Mouse (Mus musculus) forebrain, postnatal 0 days (tissue): ENCODE measurements at regions not wholly inside any gene's neighbourhood (a gene's known extent, or its start where the extent isn't known, plus 50 kb on each side); places are given as distances from the start of the nearest gene placed in this dataset.

Source experiments
- ATAC-seq: fragments of 200-750 bp; cut with Nextera tagmentation; 2 replicates; pipeline ENCODE4 v1.8.0; 2017; ENCODE audit warnings: mild to moderate bottlenecking, moderate library complexity
- DNase-seq: peaks from one replicate; pipeline ENCODE4 v3.0.0-alpha.2; 2015
- H3K27ac ChIP-seq: fragments of 300-500 bp; sonication (generic); 2 replicates; pipeline ENCODE4 v1.5.1; 2014; ENCODE audit warnings: low read depth, mild to moderate bottlenecking, antibody characterized with exemption, low read length, moderate library complexity, mixed read lengths
- H3K27me3 ChIP-seq: fragments of 300-500 bp; sonication (generic); 2 replicates; pipeline ENCODE4 v1.6.1; 2014; ENCODE audit warnings: mild to moderate bottlenecking, low read length, mixed read lengths; ENCODE audit not compliant: insufficient read depth
- H3K36me3 ChIP-seq: fragments of 300-500 bp; sonication (generic); 2 replicates; pipeline ENCODE4 v1.6.1; 2014; ENCODE audit warnings: mild to moderate bottlenecking, moderate library complexity; ENCODE audit not compliant: insufficient read depth
- H3K4me1 ChIP-seq: fragments of 300-500 bp; sonication (generic); 2 replicates; pipeline ENCODE4 v1.6.1; 2014; ENCODE audit warnings: antibody characterized with exemption; ENCODE audit not compliant: insufficient read depth
- H3K4me2 ChIP-seq: fragments of 300-500 bp; sonication (generic); 2 replicates; pipeline ENCODE4 v1.6.1; 2014; ENCODE audit warnings: low read depth, mild to moderate bottlenecking, moderate library complexity
- H3K4me3 ChIP-seq: fragments of 300-500 bp; sonication (generic); 2 replicates; pipeline ENCODE4 v1.5.1; 2014; ENCODE audit warnings: low read depth, low read length, mixed read lengths
- H3K9ac ChIP-seq: fragments of 300-500 bp; sonication (generic); 2 replicates; pipeline ENCODE4 v1.6.1; 2014; ENCODE audit warnings: mild to moderate bottlenecking
- H3K9me3 ChIP-seq: fragments of 300-500 bp; sonication (generic); 2 replicates; pipeline ENCODE4 v1.6.1; 2016; ENCODE audit warnings: low read length
- CTCF ChIP-seq: sonication (generic); IDR thresholded peaks from 2 replicates; pipeline ENCODE4 v1.5.1; 2016; ENCODE audit warnings: antibody characterized with exemption, control low read depth, low read depth
- WGBS: fragments of 180-500 bp; shearing (Covaris S2); extraction: QIAGEN DNeasy Blood & Tissue Kit; methylation state at CpG from one replicate; pipeline ENCODE4 v1.1.7; 2014; 5-methylcytosine and 5-hydroxymethylcytosine counted together

DNA sequence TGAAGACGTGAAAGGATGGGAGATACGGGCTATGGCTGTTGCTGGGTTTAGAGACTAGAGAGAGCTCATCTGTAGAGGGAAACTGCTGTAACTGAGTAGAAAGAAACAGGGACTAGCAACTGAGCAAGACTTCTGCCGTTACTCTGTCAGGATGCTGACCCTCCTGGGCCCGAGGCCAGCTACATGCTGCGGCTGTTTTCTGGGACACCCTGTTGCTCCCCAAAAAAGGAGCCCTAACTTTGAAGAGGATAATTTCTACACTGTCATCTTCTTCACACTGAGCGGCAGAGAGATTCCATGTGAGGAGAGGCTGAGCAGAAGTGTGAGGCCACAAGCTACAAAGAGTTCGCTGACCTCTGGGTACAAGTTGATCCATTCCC is 74.2 kb upstream of the Ralgps2 start:
- no peaks in the 10 kb centered on the region for H3K9me3 ChIP-seq
- no peak overlapping the region for H3K27ac ChIP-seq
- no peaks in the 10 kb centered on the region for H3K36me3 ChIP-seq
- WGBS, result 71% methylated on average over 7 of the region's 7 CpGs
- no peak for TF ChIP-seq CTCF
- ATAC-seq (no peak), DNase-seq (no peak)
- H3K27me3 ChIP-seq, result no peaks in the 10 kb centered on the region
- H3K4me3 ChIP-seq, result no peak overlapping the region
- H3K4me1 ChIP-seq, result no peaks in the 10 kb centered on the region
- H3K9ac ChIP-seq, result no peak overlapping the region
- H3K4me2 ChIP-seq, result no peak overlapping the region

DNA sequence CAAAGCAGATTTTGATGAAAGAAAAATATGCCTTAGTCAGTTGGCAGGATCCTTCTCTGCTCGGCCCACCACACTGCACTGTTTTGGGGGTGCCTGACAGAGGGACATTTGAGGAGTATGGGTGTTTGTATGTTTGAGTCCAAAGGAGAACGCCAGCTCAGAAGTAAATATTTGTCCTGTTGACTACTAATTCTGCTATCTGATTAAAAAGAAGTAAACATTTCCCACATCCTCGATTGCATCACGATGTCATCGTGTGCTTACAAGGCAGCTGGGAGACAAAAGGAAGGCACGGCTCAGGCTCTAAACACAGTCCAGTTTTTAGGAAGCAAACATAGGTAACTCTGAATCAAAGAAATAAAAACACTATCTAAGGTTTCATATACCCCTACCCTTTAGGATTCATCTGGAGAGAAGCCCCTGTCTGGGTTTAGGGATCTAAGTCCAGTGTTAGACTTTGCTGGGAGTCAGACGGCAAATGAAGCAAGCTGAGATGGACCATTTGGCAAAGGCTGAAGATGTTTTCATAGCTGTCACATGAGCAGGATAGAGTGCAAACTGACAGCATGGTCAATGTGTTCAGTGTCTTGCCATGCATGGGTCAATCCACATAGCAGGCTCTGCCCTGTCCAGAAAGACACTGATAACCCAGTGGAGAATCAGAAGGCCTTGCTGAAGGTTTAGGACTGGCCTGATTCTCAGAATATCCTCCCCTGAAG is 73.7 kb upstream of the Ralgps2 start:
- DNase-seq, result no peak
- Histone ChIP-seq H3K27me3 (no peaks in the 10 kb centered on the region), H3K27ac (no peak overlapping the region), H3K36me3 (no peaks in the 10 kb centered on the region), H3K4me1 (no peaks in the 10 kb centered on the region), H3K4me3 (no peak overlapping the region), H3K9ac (no peak overlapping the region), H3K9me3 (no peaks in the 10 kb centered on the region), H3K4me2 (no peak overlapping the region)
- no peak for ATAC-seq
- no peak for TF ChIP-seq CTCF
- 64% methylated on average over 7 of the region's 7 CpGs for WGBS

DNA sequence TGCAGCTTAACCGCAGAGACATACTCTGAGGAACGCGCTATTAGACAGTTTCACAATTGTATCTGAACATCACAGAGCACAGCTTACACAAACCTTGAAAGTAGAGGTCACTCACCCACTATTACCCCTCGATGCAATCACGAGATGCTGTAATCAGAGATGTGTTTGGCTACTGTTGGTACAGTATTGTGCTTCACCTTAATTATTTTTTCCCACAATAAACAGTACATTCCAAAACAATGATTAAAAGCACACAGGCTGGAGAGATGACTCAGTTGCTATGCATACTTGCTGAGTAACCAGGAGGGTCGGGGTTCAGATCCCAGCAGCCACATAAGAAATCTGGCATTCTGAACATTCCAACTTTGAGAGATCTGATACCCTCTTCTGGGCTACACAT is 71.8 kb upstream of the Ralgps2 start:
- DNase-seq (no peak), ATAC-seq (no peak)
- no peak overlapping the region for H3K27ac ChIP-seq
- 91% methylated on average over 6 of the region's 6 CpGs for WGBS
- no peaks in the 10 kb centered on the region for H3K4me1 ChIP-seq
- no peaks in the 10 kb centered on the region for H3K36me3 ChIP-seq
- H3K9ac ChIP-seq, result no peak overlapping the region
- TF ChIP-seq CTCF, result no peak
- H3K4me3 ChIP-seq, result no peak overlapping the region
- no peaks in the 10 kb centered on the region for H3K9me3 ChIP-seq
- H3K27me3 ChIP-seq, result no peaks in the 10 kb centered on the region
- no peak overlapping the region for H3K4me2 ChIP-seq

GRCm38 (mm10) chr1:157009427-157009826 is 70.0 kb upstream of the Ralgps2 start:
- Histone ChIP-seq H3K27me3 (no peaks in the 10 kb centered on the region), H3K27ac (no peak overlapping the region), H3K4me1 (no peaks in the 10 kb centered on the region), H3K9me3 (no peaks in the 10 kb centered on the region), H3K4me2 (no peak overlapping the region), H3K36me3 (no peaks in the 10 kb centered on the region), H3K4me3 (no peak overlapping the region), H3K9ac (no peak overlapping the region)
- WGBS, result 75% methylated on average over 9 of the region's 9 CpGs
- ATAC-seq (no peak), DNase-seq (no peak)
- no peak for TF ChIP-seq CTCF

DNA sequence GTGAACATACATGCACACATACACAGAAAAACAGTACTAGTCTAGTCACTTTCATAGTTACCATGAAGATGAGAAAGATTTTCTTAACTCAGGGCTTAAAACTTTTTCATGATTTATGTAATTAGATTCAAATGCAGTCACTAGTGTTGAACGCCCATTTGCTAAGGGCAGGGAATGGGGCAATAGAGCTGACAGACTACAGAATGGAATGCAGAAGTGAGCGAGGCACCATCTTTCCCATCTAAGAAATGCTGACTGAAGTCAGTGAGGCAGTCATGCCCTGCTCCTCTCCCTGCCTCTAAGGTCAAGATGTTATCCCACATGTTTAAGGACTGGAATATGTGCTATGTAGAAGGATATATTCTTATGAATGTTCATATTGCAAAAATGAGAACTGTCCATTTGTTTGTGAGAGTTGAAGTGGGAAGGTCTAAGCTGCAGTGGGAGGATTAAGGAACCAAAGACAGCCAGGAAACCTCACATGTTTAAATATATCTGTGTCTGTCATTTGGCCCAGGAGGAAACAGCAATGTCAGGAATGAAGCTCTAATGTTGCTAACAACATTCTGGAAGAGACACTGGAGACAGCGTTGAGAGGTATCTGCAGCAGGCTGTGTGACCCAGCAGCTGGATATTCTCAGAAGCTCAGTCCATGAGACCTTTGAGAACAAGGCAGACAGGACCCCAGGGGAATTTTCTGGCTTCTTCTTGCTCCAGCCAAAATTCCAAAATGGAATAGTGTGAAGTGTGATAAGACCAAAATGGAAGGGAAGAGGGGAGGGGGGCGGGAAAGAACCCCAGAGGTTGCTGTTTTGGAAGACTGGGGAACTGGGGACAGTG is 68.7 kb upstream of the Ralgps2 start:
- Histone ChIP-seq H3K36me3 (no peaks in the 10 kb centered on the region), H3K9me3 (no peaks in the 10 kb centered on the region), H3K27me3 (no peaks in the 10 kb centered on the region), H3K9ac (no peak overlapping the region), H3K27ac (no peak overlapping the region), H3K4me2 (no peak overlapping the region), H3K4me3 (no peak overlapping the region), H3K4me1 (no peaks in the 10 kb centered on the region)
- DNase-seq, result no peak
- TF ChIP-seq CTCF, result no peak
- no peak for ATAC-seq
- 88% methylated on average over 4 of the region's 4 CpGs for WGBS

DNA sequence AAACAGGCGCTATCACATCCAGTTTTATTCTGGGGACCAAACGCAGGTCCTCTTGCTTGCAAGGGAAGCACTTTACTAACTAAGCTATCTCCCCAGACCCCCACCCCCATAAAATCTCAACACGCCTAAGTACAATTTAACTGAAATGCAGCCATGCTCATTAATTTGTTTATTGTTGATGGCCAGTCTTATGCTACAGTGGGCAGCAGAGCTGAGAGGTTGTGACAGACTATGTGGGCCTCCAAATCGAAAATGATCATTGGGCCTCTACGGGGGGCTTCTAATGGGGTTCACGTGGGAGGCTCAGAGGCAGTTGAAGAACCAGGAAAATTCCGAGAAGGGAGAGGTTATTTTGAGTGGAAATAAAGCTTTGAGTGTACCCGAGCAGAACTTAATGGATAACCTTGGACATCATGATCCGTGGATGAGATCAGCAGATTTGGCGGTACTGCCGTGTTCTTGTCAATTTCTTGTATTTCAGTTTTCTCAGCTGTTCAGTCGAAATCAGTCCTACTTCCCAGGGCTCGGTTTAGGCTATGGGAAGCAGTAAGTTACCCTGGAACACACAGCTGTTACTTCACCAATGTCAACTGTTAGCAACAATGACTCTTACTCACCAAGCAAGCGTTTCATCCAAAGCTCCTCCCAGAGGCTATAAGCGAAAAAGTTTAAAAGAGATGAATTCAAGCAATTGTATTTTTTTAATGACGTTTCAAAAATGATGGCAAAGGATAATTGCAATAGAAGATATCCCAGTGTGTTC is 65.1 kb upstream of the Ralgps2 start:
- no peak overlapping the region for H3K4me2 ChIP-seq
- DNase-seq (no peak), ATAC-seq (no peak)
- H3K36me3 ChIP-seq, result no peaks in the 10 kb centered on the region
- no peaks in the 10 kb centered on the region for H3K9me3 ChIP-seq
- H3K9ac ChIP-seq, result no peak overlapping the region
- H3K4me1 ChIP-seq, result 0 out of 2 replicates have a peak, but pooled peaks cover 3% of the 10 kb centered on the region
- H3K27me3 ChIP-seq, result no peaks in the 10 kb centered on the region
- 86% methylated on average over 16 of the region's 16 CpGs for WGBS
- no peak overlapping the region for H3K4me3 ChIP-seq
- TF ChIP-seq CTCF, result no peak
- no peak overlapping the region for H3K27ac ChIP-seq
